Mouse (Mus musculus): ENCODE results near the gene Lrba. TPM values are rescaled to one million over a fixed set of nuclear protein-coding genes. Genes with fewer than 3 reads are reported as not detected.

The Lrba gene
- total RNA-seq, 2 experiments from 2014 or later, result 26.3 to 27.3 TPM

DNA sequence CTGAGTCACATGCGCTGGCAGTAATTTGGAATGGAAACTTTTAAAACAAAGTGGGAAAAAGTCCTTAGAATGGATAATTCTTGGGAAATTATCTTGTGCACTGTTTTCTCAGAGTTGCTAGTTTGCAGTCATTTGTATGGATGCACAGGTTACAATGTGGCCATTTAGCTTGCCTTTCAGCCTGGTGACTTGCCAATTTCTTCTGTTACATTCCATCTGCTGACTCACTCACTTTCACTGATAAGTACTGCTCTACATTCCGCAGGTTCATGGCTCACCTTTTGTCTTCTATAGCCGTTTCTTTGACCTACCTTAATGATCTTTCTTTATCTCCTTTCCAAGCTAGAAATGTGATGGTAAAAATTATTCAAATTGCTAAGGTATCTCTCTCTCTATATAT is 28.6 kb downstream of the Lrba start:
- no peak for DNase-seq (ENCODE audit: low spot score)

DNA sequence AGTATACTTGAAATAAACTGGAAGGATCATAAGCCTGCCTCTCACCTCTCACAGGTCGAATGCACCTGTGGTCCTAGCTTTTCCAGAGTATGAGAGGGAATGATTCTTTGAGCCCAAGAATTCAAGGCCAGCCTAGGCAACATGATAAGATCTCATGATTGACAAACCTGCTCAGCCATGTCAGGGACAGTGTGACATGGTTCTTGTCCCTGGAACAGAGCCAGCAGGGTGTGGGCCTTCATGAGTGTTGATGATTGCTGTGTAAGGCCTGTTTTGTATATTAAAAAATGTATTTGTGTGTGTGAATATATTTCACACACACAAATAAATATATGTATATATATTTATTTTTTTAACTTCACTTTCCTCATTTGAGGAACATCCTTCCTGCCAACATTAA is 29.3 kb downstream of the Lrba start:
- DNase-seq (ENCODE audit: low spot score), result no peak

DNA sequence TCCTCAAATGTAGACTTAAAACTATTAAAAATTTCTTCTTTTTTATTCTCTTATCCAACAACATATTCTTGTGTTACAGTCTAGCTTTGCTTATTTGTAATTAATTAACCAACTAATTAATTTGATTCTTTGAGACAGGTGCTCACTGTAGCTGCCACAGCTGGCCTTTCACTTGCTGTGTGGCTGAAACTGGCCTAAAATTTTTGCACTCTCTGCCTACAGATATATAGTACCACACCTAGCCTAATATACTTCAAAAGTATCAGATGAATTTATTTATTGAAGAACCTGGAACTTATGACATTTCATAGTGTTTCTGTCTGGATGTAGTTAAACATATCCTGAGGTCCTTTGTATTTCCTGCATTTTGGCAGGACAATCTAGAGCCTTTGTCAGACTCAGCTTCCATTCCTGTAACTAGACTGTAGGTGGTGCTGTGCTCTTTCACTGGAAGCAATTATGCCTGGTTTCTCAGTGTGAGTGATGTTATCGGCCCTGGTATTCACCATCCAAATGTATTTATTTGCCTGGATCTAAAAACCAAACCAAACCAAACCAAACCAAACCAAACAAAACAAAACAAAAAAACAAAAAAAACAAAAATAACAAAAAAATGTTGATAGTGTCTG is 43.7 kb downstream of the Lrba start:
- DNase-seq (ENCODE audit: low spot score), result peak; percentile 16

DNA sequence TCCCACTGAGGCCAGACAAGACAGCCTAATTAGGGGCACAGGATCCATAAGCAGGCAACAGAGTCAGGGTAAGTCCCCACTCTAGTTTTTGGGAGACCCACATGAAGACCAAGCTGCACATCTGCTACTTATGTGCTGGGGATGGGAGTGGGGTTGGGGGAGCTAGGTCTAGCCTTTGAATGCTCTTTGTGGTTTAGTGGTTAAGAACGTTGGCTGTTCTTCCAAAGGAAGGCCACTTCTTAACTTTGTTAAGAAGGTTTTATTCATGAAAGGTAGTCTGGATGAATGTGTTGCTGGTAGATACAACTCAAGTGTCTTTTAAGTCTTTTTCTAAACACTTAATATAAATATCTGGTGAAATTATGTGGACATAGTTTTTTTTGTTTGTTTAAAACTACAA is 51.2 kb downstream of the Lrba start:
- no peak for DNase-seq (ENCODE audit: low spot score)

DNA sequence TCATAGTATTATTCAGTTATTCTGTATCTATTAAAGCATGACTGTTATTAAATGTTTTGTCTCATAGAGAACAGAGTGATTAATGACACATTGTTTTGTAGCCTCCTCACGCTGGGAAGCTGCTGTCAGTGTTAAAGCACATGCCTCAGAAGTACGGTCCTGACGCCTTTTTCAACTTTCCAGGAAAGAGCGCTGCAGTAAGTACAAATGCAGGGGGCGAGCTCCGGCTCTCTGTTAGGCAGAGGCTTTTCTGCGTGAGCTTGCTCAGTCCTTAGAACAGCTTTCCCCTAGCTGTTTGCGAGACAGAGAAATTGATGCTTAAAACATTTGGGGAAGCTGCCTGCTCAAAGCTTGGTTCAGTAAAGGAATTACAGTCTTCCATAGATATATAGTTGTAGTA is 66.8 kb downstream of the Lrba start:
- DNase-seq (ENCODE audit: low spot score), result no peak

DNA sequence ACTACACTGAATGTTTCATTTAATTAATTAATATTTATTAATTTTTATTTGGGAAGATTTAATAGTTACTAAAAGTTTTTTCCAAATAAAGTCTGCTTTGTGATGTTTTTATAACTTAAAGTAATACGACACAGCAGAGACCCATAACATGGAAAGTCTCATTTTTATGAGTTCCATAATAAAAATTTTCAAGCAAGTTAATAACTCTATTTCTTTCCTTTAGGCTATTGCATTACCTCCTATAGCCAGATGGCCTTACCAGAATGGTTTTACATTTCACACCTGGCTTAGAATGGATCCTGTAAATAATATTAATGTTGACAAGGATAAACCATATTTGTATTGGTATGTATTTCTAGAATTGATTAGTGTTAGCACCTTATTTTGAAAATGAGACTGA is 70.4 kb downstream of the Lrba start:
- DNase-seq (ENCODE audit: low spot score), result no peak

DNA sequence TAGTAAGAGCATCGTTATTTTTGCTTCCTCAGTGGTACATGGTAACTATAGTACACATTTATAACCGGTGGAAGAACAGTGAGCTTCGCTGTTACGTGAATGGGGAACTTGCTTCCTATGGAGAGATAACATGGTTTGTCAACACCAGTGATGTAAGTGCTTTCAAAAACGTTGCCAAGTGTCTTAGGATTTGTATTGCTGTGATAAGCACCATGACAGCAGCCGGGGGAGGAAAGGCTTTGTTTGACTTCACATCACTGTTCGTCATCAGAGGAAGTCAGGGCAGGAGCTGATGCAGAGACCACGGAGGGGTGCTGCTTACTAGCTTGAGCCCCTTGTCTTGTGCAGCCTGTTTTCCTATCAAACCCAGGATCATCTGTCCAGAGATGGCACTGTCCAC is 71.7 kb downstream of the Lrba start:
- no peak for DNase-seq (ENCODE audit: low spot score)

DNA sequence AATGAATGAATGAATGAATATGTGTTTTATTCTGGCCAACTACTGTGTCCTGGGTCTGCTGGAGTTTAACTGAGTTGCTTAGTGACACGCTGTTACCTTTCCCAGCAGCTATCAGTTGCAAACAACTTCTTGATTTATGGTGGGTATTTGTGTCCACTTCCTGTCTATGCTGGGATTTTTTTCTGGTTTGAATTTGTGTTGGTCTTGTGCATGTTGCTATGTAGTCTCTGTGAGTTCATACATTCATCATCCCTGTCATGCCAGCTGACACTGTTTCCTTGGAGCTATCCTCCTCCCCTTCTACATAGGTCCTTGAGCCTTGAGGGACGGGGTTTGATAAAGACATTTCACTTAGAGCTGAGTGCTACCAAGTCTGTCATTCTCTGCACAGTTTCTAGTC is 84.4 kb downstream of the Lrba start:
- DNase-seq (ENCODE audit: low spot score), result no peak

DNA sequence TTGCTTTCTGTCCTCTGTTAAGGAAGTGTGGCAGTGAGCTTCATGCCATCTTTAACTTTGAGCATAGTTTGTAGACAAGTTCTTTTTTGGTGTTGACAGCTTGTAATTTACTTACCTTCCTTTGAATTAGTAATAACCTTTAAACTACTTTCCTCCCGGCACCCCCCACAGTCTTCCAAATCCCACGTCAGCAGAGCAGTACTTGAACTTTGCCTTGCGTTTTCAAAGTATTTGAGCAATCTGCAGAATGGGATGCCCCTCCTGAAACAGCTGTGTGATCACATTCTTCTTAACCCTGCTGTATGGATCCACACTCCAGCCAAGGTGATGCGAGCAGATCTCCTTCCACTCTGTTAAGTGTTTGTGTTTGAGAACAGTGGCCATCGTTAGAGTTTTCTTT is 85.7 kb downstream of the Lrba start:
- DNase-seq (ENCODE audit: low spot score), result no peak

DNA sequence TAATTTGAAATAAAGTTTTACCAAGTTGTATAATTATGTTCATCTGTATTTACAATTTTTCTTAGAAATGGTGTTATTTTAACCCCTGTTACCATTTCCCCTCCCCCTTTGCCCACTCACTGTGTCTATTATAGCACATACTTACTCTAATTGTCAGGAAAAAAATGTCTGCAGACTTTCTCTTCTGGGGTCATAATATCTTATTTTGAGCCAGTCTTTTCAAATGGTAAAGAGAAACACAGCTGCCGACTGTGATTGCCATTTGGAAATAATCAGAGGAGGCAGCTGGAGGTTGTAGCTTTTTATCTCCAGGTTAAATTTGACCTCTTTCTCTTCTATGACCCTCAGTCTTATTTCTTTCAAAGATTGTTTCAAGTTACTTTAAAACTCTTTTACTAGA is 86.9 kb downstream of the Lrba start:
- DNase-seq (ENCODE audit: low spot score), result no peak

DNA sequence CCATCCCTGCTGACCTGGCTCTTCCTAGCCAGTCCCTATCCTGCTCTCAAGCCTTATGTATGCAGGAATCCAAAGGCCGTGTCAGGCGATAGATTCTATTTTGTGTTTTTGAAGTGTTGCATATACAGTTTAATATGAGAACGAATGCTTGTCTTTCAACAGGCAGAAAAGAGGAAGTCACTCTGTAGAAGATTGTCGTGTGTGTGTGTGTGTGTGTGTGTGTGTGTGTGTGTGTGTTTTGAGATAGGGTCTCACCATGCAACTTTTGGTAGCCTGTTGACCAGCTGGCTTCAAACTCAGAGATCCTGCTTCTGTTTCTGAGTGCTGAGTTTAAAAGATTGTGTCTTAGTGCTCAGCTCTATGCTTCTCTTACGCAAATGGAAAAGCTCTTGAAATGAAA is 93.2 kb downstream of the Lrba start:
- DNase-seq (ENCODE audit: low spot score), result no peak

DNA sequence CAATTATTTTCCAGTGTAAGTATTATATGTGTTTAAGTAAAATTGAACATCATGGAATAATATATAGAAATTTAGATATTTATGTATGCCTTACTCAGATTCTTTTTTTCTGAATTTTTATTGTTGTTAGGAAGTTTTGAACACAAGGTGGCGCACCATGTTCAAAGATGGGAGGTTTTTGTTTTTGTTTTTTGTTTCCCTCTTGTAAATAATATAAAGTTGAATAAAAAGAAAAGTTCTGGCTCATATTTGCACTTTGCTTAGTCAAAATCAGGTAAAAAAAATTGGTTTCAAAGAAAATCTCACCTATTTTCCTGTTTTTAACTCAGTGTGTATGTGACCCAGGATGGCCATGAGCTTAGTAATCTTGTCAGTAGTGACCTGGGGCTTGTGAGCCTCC is 104.1 kb downstream of the Lrba start:
- no peak for DNase-seq (ENCODE audit: low spot score)

DNA sequence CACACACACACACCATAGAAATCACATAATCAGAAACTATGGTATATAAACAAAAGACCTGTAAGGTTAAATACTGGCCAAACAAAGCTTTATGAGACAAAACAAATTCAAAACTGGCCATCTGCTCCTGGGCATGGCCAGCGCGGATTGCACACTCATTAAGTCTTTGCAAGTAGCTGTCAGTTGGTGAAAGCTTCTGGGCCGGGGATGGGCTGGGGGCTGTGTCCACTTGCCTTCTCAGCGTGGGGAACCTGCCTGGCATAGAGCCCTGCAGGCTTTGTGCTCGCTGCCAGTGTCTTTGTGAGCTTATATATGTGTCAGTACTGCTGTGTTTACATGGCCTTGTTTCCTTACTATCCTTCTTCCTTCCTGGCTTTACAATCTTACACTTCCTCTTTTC is 118.8 kb downstream of the Lrba start:
- no peak for DNase-seq (ENCODE audit: low spot score)

DNA sequence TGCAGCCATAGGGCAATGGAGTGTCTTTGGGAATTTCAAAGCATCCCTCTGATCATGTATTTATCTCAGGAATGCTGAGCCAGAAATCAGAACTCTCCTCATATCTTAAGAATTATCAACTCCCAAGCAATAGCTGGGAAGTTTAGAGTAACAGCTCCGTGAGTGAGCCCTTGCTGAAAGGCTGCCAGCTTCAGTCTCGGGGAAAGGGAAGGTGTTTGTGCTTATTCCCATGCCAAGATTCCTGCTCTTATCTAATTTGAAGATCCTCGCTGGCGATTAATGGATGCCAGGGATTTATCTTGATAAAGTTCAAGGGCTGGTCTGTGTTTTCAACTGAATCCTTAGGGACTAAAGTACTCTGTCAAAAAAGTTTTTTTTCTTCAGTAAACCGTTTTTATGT is 138.0 kb downstream of the Lrba start:
- DNase-seq (ENCODE audit: low spot score), result no peak

DNA sequence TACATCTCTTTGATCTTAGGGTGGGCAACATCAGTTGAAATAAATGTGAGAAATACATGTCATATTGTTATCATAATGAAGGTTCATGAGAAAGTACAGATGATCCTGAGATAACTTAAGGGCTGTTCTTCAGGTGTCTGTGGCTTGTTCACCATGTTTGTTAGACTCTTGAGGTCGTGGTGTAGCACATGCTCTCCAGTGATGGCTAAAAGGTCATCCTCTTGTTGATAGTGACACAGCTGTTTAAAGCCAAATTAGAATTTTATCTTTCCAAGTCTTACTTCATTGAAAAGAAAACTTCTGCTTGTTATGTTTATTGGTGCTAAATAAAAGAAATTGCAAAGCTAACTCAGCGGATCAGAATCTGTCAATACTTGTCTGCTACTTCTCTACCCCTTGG is 147.0 kb downstream of the Lrba start:
- no peak for DNase-seq (ENCODE audit: low spot score)

DNA sequence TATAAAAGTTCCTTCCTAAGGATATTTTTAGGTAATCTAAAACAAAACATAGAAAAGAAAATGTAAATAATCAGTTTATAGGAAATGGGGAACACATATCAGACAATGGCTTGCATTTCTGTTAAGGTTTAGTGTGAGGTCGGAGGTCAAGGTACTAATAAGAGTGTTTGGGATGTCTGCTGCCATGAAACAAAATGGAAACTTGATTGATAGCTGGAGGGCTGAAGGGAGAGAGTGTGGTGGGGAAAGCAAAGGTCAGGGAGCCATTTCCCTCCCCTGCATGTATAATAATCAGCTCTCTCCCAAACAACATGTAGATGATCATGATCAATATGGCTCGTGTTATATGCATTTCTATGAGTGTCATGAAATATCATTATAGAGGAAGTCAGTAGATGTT is 150.8 kb downstream of the Lrba start:
- no peak for DNase-seq (ENCODE audit: low spot score)

DNA sequence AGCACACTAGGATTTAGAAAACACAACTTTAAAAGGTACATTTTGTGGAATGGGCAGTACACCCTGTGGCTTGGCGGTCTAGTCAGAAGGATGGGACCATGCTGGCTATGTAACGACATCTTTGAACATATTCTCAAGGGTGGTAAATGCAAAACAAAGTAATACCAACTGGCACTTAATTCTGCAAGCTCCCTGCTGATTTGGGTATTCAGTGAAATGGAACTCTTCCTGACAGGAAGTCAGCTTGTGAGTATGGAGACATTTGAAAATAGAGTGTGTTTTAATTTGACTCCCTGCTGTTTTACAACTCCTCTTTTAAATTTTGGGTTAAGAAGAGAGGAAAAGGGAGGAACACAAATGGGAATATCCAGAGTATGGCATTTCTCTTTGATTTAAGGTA is 158.1 kb downstream of the Lrba start:
- DNase-seq (ENCODE audit: low spot score), result no peak

DNA sequence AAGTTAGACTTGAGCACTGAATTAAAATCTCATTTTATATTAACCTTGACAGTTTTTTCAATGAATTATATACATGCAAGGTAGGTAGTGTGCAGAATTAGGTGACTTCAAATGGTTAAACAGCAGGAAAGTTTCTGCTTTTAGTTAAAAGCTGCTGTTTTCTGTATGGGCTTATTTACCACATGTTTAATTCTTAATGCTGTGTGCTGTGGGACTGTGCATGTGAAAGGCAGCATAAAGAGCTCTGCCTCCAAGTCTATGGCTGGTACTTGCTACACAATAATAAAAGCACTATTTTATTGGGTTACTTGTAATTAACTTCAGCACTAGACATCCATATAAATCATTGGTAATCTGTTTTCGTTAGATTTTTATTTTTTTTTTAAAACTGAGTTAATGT is 160.6 kb downstream of the Lrba start:
- no peak for DNase-seq (ENCODE audit: low spot score)

DNA sequence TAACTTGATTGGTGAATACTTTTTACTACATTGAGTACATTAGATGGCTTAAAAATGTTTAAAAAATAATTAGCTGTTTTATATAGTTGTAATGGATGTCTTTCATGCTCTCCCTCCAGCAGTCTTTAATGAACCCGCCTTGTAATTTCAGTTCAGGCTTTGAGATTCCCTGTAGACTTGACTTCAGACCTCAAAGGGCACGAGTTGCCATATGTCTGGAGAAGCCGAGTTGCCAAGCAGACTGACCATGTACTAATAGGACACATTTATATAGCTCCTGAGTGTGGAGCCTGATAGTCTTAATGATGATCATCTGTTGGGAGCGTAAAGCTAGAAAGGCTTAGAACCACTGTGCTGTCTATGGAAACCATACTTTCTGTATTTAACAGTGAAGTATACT is 161.8 kb downstream of the Lrba start:
- no peak for DNase-seq (ENCODE audit: low spot score)

DNA sequence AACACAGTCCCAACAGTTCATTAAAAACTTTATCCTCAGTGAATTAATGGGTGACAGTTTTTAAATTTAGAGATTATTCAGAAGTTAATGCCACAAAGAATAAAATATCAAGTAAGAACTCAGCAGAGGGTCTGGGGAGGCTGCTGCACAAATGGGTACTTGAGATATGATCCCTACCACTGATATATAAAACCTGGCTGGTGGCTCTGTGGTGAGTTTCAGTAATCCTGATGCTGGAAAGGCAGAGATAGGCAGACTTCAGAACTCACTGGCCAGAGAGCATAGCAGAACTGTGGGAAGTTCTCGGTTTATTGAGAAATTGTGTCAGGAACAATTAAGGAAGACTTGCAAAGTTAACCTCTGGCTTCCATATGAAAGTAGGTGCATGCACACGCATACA is 199.3 kb downstream of the Lrba start:
- DNase-seq (ENCODE audit: low spot score), result no peak

DNA sequence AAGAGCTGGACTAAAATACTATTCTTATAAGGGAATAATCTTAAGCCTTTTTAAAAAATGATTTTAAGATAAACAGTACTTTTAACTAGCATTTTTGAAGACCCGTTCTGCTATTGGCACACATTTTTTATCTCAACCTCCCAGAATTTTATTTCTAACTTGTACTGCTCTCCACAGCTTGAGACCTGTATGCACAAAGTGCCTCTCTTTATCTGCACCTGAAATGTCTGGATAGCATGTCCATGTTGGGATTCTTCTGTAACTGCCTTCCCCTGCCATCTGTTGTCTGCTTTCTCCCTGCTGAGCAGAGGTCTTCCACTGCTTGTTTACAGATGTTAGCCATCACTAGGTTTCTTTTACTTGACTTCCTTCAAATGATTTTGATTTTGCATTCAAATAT is 202.3 kb downstream of the Lrba start:
- DNase-seq (ENCODE audit: low spot score), result no peak

DNA sequence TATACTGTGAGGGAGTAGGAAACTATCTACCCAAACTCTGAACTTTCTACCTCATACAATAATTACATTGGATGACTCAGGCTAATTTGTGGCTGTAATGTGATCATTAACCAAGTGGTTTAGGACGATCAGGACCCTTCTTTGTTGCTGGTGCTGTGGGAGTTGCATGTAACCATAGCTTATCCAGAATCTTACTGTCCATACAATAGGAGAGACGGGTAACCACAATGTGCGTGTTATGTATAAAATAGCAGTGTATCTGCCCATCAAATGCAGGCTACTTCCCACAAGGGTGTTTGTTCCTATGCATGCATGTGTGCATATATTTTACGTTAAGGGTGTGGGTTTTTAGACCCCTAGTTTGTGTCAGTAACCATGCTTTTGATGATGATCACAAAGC is 219.0 kb downstream of the Lrba start:
- DNase-seq (ENCODE audit: low spot score), result no peak

DNA sequence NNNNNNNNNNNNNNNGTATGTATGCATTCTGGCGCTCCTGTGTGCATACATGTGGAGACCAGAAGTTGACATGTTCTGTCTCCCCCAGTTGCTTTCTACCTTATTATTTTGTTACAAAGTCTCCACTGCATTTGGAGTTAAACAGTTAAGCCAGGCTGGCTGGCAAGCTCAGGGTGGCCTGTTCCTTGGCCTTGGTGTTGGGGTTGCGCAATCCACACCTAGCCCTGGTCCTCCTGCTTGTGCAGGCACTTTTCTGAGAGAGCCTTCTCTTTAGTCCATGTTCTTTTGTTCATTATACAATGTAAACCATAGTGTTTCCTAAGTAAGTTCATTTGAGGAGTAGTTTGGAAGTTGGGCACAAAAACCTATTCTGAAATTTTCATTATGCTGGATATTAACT is 226.7 kb downstream of the Lrba start:
- DNase-seq (ENCODE audit: low spot score), result peak; percentile 6

DNA sequence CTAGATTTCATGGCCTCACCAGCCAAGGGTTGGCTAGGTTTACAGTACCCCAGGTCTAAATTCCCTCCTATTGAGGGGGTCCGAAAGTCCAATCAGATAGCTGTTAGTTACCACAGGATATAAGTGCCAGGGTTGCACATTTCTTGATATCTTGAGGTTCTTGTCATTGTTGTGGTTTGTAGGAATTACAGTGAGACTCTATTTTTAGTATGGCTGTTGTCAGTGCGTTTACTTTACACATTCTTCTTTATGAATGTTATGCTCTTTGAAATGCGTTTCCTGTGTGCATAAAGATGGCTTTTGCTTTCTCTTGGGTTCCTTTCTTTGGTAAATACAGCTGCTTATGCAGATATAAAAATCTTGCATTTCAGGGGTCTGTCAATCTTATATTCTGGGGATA is 237.1 kb downstream of the Lrba start:
- no peak for DNase-seq (ENCODE audit: low spot score)

All from gastrocnemius, adult 18-20 months (tissue).